Mouse (Mus musculus): ENCODE measurements at regions not wholly inside any gene's neighbourhood (a gene's known extent, or its start where the extent isn't known, plus 50 kb on each side); places are given as distances from the start of the nearest gene placed in this dataset.
"Not testable (repeated sequence)": the region's sequence is repeated elsewhere in the genome, so short reads cannot be mapped to it uniquely, and the experiment has no call there.

DNA sequence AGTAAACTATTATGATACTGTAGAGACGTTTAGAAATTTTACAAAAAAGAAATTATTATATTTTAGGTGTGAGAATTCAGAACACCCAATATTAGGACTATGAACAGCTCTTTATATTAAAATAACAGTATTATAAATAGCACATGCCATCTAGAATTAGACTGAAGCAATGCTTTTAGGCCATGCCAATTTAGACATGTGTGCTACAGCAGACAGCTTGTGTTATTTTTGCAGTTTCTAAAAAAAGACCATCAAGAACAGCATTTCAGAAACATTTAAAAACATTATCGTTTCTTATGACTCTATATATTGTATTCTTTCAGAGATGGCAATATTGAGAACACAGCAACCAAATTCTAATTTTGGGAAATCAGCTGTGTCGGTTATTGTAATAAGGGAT, 951.2 kb downstream of the Robo1 start:
- TF ChIP-seq POLR2A (IDR thresholded peaks at IDR 0.05; ENCODE audit: extremely low read depth, insufficient read depth, low read length) (no peak), CTCF (IDR thresholded peaks at IDR 0.05; ENCODE audit: extremely low read depth, insufficient read depth, low read length) (no peak)
- H3K4me3 ChIP-seq (ENCODE audit: insufficient read depth, low read length), result no peak overlapping the region
- H3K4me1 ChIP-seq (ENCODE audit: control insufficient read depth, insufficient read depth, low read length), result no peaks in the 10 kb centered on the region; the same call in 1 of the 2 replicates
- H3K27ac ChIP-seq (ENCODE audit: insufficient read depth, low read length), result no peak overlapping the region

DNA sequence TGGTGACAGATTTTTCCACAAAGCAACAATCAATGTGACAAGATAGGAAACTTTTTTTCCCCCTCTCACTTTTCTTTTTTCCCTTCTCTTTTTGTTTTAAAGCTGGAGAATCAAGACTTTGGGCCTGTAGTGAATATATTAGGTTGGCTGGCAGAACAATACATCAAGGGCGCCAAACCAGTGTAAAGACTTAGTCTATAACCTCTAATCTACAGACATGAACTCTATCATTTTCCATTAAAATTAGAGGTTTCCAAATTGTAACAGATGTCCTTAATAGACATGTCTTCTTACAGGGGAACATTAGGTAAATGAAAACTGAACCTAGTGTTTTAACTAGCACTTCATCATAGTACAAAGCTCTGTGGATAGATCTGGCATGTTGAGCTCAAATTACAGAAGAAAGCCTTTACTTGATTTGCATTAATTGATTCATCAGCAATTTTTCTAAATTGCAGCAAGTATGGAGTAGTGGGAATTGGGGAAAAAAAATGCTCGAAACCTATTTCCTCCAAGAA, 937.0 kb downstream of the Robo1 start:
- Histone ChIP-seq H3K27ac (ENCODE audit: insufficient read depth, low read length) (no peak overlapping the region), H3K4me3 (ENCODE audit: insufficient read depth, low read length) (no peak overlapping the region), H3K4me1 (ENCODE audit: control insufficient read depth, insufficient read depth, low read length) (no peaks in the 10 kb centered on the region)
- TF ChIP-seq POLR2A (IDR thresholded peaks at IDR 0.05; ENCODE audit: extremely low read depth, insufficient read depth, low read length) (no peak), CTCF (IDR thresholded peaks at IDR 0.05; ENCODE audit: extremely low read depth, insufficient read depth, low read length) (no peak)

DNA sequence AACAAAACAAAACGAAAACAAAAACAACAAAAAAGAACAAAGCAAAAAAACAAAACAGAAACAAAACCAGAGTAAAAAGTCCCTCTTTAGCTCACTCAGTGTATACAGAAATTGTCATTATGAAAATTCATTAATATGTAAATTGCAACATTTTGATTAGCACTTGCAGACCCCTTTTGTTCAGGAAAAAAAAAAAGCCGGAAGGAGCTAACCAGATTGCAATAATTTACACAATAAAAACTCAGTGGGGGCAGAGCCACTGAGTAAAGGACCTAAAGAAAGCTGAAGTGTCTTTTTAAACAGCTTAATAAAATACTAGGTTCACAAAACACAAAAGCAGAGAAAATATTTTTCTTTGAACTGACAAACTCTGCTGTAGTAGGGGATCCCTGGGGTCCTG, 922.5 kb downstream of the Robo1 start:
- Histone ChIP-seq H3K4me3 (ENCODE audit: insufficient read depth, low read length) (no peak overlapping the region), H3K27ac (ENCODE audit: insufficient read depth, low read length) (no peak overlapping the region), H3K4me1 (ENCODE audit: control insufficient read depth, insufficient read depth, low read length) (no peaks in the 10 kb centered on the region)
- TF ChIP-seq CTCF (IDR thresholded peaks at IDR 0.05; ENCODE audit: extremely low read depth, insufficient read depth, low read length) (no peak), POLR2A (IDR thresholded peaks at IDR 0.05; ENCODE audit: extremely low read depth, insufficient read depth, low read length) (no peak)

DNA sequence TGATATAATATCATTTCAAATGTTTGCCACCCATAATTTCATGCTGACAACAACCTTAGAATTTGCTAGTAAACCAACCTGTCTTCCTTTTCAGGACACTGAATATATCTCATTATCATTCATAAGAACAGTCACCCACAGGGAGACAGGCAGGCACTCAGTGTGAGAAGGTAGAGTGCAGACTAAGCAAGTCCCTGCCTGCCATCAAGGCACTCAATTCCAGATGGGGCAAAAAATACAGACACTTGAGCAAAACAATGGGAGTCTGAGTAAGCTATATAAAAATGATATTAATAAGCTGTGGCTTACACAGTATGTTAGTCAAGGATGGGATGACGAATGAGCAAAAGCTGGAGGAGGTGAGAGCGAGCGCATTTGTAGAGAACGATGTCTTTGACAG, 909.4 kb downstream of the Robo1 start:
- Histone ChIP-seq H3K4me1 (ENCODE audit: control insufficient read depth, insufficient read depth, low read length) (no peaks in the 10 kb centered on the region), H3K4me3 (ENCODE audit: insufficient read depth, low read length) (no peak overlapping the region), H3K27ac (ENCODE audit: insufficient read depth, low read length) (no peak overlapping the region)
- TF ChIP-seq POLR2A (IDR thresholded peaks at IDR 0.05; ENCODE audit: extremely low read depth, insufficient read depth, low read length) (no peak), CTCF (IDR thresholded peaks at IDR 0.05; ENCODE audit: extremely low read depth, insufficient read depth, low read length) (no peak)

DNA sequence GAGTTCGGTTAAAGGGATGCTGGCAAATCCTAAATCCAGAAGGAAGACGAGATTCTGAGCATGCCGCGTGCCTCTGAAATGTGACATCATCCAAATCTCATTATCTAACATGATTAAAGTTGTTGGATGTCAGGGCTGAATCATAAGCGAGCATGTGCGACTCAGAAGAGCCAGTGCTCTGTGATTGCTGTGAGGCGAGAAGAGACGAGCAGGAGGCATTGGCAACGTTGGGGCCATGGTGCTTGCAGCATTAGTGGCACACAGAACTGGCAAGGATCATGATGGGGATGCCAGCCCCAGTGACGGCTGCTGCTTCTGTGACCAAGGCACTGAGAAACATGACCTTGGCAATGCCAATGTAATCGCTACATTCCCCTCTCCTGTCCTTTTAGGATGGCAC, 895.4 kb downstream of the Robo1 start:
- Histone ChIP-seq H3K4me3 (ENCODE audit: insufficient read depth, low read length) (no peak overlapping the region), H3K27ac (ENCODE audit: insufficient read depth, low read length) (no peak overlapping the region), H3K4me1 (ENCODE audit: control insufficient read depth, insufficient read depth, low read length) (no peaks in the 10 kb centered on the region)
- TF ChIP-seq POLR2A (IDR thresholded peaks at IDR 0.05; ENCODE audit: extremely low read depth, insufficient read depth, low read length) (no peak), CTCF (IDR thresholded peaks at IDR 0.05; ENCODE audit: extremely low read depth, insufficient read depth, low read length) (no peak)

DNA sequence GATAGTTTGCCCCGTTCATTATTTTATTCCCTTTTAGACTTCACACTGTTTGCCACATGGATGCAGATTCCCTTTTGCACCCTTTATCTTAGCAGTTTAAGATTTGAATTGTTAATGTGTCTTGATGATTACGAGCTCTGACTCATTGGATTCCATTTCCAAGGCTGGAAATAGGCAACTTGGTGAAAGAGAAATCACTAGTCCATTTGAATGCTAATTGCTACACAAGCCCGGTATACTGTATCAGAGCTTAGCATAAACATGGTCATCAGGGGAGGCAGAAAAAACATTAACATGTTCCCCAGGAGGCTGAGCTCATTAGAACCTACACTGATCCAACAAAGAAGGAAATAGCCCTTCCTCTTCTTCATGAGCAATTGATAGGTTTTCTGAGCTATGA, 892.9 kb downstream of the Robo1 start:
- H3K4me1 ChIP-seq (ENCODE audit: control insufficient read depth, insufficient read depth, low read length), result no peaks in the 10 kb centered on the region
- no peak overlapping the region for H3K4me3 ChIP-seq (ENCODE audit: insufficient read depth, low read length)
- no peak overlapping the region for H3K27ac ChIP-seq (ENCODE audit: insufficient read depth, low read length)
- TF ChIP-seq CTCF (IDR thresholded peaks at IDR 0.05; ENCODE audit: extremely low read depth, insufficient read depth, low read length) (no peak), POLR2A (IDR thresholded peaks at IDR 0.05; ENCODE audit: extremely low read depth, insufficient read depth, low read length) (no peak)

DNA sequence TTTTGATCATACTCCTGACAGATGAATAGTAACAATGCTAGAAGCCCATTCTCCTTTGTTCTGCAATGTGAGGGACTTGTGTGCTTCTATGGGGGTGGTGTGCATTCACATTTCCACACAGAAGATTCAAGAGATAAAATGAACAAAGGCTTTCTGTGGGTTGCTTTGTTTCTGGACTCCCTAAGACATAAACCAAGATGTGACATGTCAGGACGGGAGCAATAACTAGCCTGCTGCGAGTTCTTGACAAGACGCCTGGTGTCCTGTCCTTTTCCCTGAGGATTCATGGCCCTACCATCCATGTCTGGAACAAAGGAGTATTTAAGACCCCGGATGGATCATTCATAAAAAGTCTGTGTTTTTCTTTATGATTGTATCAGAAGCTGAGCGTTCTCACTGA, 874.7 kb downstream of the Robo1 start:
- Histone ChIP-seq H3K4me3 (ENCODE audit: insufficient read depth, low read length) (no peak overlapping the region), H3K4me1 (ENCODE audit: control insufficient read depth, insufficient read depth, low read length) (no peaks in the 10 kb centered on the region), H3K27ac (ENCODE audit: insufficient read depth, low read length) (no peak overlapping the region)
- TF ChIP-seq CTCF (IDR thresholded peaks at IDR 0.05; ENCODE audit: extremely low read depth, insufficient read depth, low read length) (no peak), POLR2A (IDR thresholded peaks at IDR 0.05; ENCODE audit: extremely low read depth, insufficient read depth, low read length) (no peak)

DNA sequence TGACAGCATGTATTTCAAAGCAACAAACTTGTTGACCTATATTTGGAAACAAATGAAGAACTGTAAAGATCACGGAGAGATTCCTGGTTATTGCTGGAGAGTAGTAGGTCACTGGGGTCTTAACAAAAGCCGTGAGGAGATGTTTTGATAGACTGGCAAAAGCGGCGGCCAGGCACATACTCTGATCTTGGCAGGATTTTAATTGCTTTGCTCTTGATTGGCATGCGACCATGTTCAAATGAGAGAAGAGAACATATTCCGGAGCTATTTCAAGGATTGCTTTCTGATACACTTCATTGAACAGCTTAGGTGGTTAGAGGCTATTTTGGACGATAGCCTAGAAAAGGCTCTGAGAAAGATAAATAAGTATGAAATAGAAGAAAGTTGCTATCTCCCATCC, 874.2 kb downstream of the Robo1 start:
- H3K27ac ChIP-seq (ENCODE audit: insufficient read depth, low read length), result no peak overlapping the region
- no peak overlapping the region for H3K4me3 ChIP-seq (ENCODE audit: insufficient read depth, low read length)
- TF ChIP-seq CTCF (IDR thresholded peaks at IDR 0.05; ENCODE audit: extremely low read depth, insufficient read depth, low read length), result no peak
- no peak for TF ChIP-seq POLR2A (IDR thresholded peaks at IDR 0.05; ENCODE audit: extremely low read depth, insufficient read depth, low read length)
- no peaks in the 10 kb centered on the region for H3K4me1 ChIP-seq (ENCODE audit: control insufficient read depth, insufficient read depth, low read length)

DNA sequence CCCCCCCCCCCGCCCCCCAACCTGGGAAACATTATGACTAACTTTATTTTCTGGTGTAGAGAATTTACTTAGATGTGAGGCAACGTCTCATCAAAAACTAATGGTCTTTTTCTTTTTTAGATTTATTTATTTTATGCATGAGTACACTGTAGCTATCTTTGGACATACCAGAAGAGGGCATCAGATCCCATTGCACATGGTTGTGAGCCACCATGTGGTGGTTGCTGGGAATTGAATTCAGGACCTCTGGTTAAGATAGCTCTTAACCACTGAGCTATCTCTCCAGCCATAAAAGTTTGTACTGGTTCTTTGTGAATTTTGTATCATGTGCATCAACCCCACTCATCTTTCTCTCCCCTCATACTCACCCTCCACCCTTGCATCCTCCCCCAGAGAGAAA, 847.3 kb downstream of the Robo1 start:
- TF ChIP-seq POLR2A (IDR thresholded peaks at IDR 0.05; ENCODE audit: extremely low read depth, insufficient read depth, low read length) (no peak), CTCF (IDR thresholded peaks at IDR 0.05; ENCODE audit: extremely low read depth, insufficient read depth, low read length) (peak; percentile 10; the same call in 1 of the 2 replicates)
- Histone ChIP-seq H3K27ac (ENCODE audit: insufficient read depth, low read length) (no peak overlapping the region), H3K4me1 (ENCODE audit: control insufficient read depth, insufficient read depth, low read length) (no peaks in the 10 kb centered on the region), H3K4me3 (ENCODE audit: insufficient read depth, low read length) (no peak overlapping the region)

DNA sequence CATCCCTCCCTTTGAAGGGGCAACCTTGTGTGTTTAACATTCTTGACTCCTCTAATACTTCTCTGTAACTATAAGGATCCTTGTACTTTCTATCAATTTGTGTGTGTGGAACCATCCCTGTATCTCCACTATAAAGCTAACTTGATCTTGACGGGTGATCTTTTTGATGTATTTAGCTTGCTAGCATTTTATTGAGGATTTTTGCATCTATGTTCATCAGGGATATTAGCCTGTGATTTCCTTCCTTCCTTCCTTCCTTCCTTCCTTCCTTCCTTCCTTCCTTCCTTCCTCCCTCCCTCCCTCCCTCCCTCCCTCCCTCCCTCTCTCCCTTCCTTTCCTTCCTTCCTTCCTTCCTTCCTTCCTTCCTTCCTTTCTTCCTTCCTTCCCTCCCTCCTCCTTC, 819.8 kb downstream of the Robo1 start:
- H3K27ac ChIP-seq (ENCODE audit: insufficient read depth, low read length); H3K4me1 ChIP-seq (ENCODE audit: control insufficient read depth, insufficient read depth, low read length); H3K4me3 ChIP-seq (ENCODE audit: insufficient read depth, low read length): not testable (repeated sequence)

DNA sequence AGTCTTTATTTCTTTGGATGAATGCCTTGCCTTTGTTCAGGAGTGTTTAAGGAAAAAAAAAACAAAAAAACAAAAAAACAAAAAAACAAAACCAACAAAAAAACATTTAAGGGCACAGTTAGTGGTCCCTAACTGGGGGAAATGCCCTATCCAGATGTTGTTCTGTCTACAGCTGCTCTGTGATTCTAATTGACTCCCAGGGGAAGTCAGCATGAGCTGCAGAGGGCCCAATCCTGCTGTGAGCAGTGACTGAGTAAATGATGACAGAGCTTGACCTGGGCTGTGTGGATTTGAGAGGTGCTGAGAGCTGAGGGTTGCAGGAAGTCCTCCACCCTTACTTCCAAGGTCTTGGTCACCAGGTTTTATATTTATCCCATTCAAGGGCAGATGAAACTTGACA, 812.5 kb downstream of the Robo1 start:
- no peak for TF ChIP-seq CTCF (IDR thresholded peaks at IDR 0.05; ENCODE audit: extremely low read depth, insufficient read depth, low read length)
- no peak for TF ChIP-seq POLR2A (IDR thresholded peaks at IDR 0.05; ENCODE audit: extremely low read depth, insufficient read depth, low read length)
- Histone ChIP-seq H3K27ac (ENCODE audit: insufficient read depth, low read length) (no peak overlapping the region), H3K4me3 (ENCODE audit: insufficient read depth, low read length) (no peak overlapping the region), H3K4me1 (ENCODE audit: control insufficient read depth, insufficient read depth, low read length) (no peaks in the 10 kb centered on the region)

Data from cortical plate, adult 2 months (tissue).